Mouse (Mus musculus): ENCODE measurements around the gene Abcc5.
A peak's percentile ranks its signal among the peaks of the same experiment; 100 is the strongest.

Abcc5 gene

DNA sequence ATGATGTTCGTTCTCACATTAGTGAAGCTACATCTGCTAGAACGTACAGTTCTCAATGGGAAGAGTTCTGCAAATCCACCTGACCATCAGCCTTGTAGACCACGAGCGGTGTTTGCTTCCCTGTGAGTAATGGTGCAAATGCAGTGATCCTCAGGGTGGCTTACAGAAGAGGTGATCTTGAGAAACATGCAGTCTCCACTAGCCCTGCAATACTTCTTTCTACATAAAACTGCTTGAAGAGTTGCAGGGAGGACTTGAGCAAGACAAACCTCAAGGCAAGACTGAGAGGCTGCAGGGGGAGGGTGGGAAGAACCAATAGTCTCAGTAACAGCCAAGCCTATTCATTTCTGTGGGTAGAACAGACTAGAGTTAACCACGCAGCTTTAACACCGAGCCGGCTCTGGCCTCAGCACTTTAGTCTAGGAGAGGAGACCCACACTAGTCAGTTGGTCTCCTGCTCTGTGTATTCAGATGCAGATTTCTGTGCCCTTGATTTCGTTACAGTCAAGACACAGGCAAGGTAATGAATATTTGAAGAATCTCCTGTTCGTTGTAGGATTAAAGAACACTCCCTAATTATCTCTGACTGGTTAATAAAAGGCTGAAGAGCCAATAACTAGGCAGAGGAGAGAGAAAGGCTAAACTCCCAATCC lies 66.4 kb downstream of the Abcc5 start:
- DNase-seq (ENCODE audit: low spot score in 2 of 2), result no peak

DNA sequence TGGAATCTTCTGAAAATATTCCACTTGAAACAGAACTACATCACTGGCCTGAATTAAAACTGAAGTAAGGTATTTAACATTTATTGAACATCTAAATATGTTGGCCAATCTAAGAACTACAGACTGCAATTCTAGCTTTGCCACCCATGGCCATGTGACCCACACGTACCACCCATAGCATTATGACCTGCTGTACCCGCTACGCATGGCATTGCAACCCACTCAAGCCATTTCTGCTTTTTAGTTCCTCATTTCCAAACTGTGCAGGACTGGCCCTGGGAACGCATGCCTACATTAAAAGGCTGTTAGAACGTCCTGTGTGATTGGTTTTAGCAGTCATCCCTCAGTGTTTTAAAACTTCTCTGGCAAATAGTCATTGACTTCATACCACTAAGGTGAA lies 68.4 kb downstream of the Abcc5 start:
- no peak for DNase-seq (ENCODE audit: low spot score in 2 of 2)

DNA sequence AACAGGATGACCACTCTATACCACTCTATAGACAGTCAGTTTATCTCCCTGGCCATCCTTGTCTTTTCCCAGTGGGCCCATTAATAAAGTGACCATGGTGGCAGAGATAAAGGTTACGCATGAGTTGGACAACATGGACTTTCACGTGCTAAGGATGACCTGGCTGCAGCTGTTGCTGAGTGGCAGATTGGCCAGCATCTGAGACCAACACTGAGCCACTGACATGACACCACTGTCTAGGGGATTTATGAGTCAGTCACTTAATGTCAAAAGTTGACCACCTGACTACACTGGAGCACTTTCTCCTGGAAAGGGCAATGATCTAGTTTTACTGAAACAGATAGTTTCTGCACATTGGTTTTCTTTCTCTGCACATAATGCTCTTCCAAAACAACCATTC lies 71.4 kb downstream of the Abcc5 start:
- no peak for DNase-seq (ENCODE audit: low spot score in 2 of 2)

DNA sequence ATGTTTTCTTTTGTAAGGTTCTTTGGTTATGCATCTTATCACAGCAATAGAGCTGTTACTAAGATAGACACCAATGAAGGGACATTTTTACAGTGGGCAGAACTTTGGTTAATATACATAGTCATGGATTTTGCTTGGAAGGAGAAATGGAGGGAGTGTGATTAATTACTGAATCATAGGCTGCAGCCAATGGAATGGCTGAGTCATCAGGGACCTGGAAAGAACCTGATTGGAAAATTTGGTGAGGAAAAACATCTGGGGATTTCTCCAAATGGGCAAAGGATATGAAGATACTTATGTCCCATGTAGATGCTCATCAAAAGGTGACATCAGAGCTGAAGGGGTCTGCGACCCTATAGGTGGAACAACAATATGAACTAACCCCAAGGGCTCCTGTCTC lies 72.2 kb downstream of the Abcc5 start:
- DNase-seq (ENCODE audit: low spot score in 2 of 2), result no peak

DNA sequence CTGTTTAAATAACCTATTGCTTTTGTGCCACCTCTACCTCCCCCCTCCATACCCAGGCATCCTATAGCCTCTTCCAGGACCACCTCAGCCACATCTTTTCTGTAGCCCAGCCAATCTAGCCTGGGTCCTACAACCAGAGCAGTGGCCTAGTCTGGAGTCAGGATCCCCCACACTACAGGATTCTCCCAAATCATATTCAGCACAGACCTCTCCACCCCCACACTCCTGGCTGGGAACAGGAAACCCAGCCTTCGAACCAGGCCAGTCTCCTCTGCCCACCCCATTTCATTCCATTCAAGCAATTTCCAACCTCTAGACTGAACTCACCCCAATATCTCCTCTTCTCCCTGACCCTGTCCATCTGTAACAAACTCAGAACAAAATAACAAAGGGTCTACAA lies 80.7 kb downstream of the Abcc5 start:
- DNase-seq (ENCODE audit: low spot score in 2 of 2), result no peak

DNA sequence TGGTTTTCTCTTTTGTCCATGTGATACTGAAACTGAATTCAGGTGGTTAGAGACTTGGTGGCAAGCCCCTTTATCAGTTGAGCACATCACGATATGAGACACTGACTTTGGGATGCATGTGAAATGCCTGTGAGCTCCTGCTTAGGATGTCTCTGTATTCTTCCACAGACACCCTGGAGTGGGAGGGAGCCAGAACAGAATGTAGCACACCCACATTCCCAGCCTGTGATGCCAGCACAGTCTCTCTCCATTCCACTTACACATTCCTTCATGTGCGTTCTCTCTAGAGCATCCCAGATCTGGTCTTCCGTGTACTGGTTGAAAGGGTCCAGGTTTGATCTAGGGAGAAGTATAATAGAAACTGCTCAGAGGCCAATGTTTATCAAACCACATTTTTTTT lies 87.6 kb downstream of the Abcc5 start:
- DNase-seq (ENCODE audit: low spot score in 2 of 2), result no peak

DNA sequence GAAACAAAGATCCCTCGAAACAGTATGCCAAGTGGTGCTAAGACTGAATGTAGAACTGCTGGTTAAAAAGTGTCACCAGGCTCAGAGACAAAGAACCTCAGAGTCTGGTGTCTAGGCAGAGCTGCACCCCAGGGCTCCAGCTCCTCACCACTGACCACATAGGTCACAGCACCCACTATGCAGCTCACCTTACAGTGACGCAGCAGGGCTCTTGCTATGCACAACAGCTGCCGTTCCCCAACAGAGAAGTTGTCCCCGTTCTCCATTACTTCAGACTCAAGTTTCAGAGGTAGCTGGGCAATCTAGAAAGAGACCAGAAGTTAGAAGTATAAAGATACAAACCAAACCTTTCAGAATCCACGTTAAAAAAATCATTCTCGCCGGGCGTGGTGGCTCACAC lies 91.3 kb downstream of the Abcc5 start:
- no peak for DNase-seq (ENCODE audit: low spot score in 2 of 2)

GRCm38 (mm10) chr16:20328306-20328705 lies 97.9 kb downstream of the Abcc5 start:
- DNase-seq (ENCODE audit: low spot score in 2 of 2), result no peak

GRCm38 (mm10) chr16:20325286-20325685 lies 100.9 kb downstream of the Abcc5 start, which contains the start of gene Cyp2ab1:
Gene Cyp2ab1 (minus strand): TSS chr16:20325404.
- no peak for DNase-seq (ENCODE audit: low spot score in 2 of 2)

- DNase-seq (ENCODE audit: low spot score in 2 of 2), result no peak
Measured at GRCm38 (mm10) chr16:20323907-20324306, 102.3 kb downstream of the Abcc5 start.

GRCm38 (mm10) chr16:20322274-20322673 lies 103.9 kb downstream of the Abcc5 start:
- DNase-seq (ENCODE audit: low spot score in 2 of 2), result no peak

GRCm38 (mm10) chr16:20316770-20317169 lies 109.4 kb downstream of the Abcc5 start:
- DNase-seq (ENCODE audit: low spot score in 2 of 2), result no peak

DNA sequence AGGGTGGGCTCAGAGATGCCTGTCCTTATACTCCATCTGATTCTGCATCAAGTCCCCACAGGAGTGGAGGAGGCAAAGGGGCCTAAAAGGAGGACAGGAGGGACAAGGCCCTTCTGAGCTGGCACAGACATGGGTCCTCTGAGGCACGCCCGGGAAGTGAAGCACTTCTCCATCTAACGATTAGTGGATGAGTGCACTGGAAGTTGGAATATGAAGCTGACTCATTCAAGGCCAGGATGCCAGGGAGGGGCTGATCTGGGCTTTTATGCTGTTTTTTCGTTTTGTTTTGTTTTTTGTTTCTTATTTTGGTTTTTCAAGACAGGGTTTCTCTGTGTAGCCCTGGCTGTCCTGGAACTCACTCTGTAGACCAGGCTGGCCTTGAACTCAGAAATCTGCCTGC lies 110.9 kb downstream of the Abcc5 start:
- DNase-seq (ENCODE audit: low spot score in 2 of 2), result no peak

DNA sequence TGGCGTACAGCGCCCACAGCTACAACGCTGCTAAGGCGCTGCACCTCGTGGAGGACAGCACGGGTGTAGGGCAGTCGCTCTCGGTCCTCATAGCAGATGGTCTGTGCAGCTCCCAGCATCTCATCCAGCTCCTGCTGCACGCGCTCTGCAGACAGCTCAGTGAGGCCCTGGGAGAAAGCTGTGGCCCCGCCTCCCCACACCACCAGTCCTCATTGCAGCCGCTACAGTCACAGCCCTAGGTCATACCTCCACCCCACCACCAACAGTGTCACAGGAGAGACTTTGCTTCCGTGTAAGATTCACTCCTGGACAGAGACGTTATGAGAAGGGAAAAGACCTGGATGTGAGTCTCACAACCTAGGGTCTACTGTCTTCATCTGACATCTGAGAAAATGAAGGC lies 113.9 kb downstream of the Abcc5 start:
- no peak for DNase-seq (ENCODE audit: low spot score in 2 of 2)

GRCm38 (mm10) chr16:20301770-20302649 lies 124.2 kb downstream of the Abcc5 start, which contains the start of gene Parl:
Gene Parl (minus strand): TSS chr16:20302387.
- DNase-seq (ENCODE audit: low spot score in 2 of 2), result peak; percentile 75 to 93

DNA sequence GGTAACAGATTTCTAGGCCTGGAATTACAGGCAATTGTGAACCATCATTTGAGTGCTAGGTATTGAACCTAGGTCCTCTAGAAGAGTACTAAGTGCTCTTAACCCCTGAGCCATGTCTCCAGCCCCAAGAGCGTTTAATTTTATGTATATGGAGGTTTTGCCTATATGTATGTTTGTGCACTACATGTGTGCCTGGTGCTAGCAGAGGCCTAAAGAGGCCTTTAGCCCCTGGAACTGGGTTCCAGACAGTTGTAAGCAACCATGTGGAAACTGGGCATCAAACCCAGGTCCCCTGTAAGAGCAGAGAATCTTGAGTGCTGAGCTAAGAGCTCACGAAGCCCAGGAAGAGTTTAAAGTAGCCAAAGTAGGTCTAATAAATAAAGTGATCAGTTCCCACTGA lies 126.1 kb downstream of the Abcc5 start:
- DNase-seq (ENCODE audit: low spot score in 2 of 2), result no peak
